Mouse (Mus musculus) lung, adult 18-20 months (tissue): Measurements from ENCODE around the gene Ppp1r1b.
"Not testable (repeated sequence)": the region's sequence is repeated elsewhere in the genome, so short reads cannot be mapped to it uniquely, and the experiment has no call there.

Experiments
- DNase-seq, 2 experiments: peaks; one replicate each; pipeline ENCODE4 v3.0.0; 2022; ENCODE audit warnings: mixed read lengths in 2 of 2

Gene Ppp1r1b

GRCm38 (mm10) chr11:98373244-98373643 is 25.0 kb downstream of the Ppp1r1b start:
- DNase-seq = no peak

GRCm38 (mm10) chr11:98374266-98374665 is 26.1 kb downstream of the Ppp1r1b start:
- DNase-seq = no peak

GRCm38 (mm10) chr11:98376756-98377155 is 28.6 kb downstream of the Ppp1r1b start:
- no peak for DNase-seq

GRCm38 (mm10) chr11:98377787-98378186 is 29.6 kb downstream of the Ppp1r1b start:
- no peak for DNase-seq

GRCm38 (mm10) chr11:98379379-98379778 is 31.2 kb downstream of the Ppp1r1b start:
- no peak for DNase-seq

- DNase-seq = no peak
Measured at GRCm38 (mm10) chr11:98380106-98380505, 31.9 kb downstream of the Ppp1r1b start.

GRCm38 (mm10) chr11:98381651-98382050 is 33.4 kb downstream of the Ppp1r1b start:
- no peak for DNase-seq

GRCm38 (mm10) chr11:98382405-98382804 is 34.2 kb downstream of the Ppp1r1b start:
- not testable (repeated sequence) for DNase-seq

- no peak for DNase-seq
Measured at GRCm38 (mm10) chr11:98383261-98384030, 35.2 kb downstream of the Ppp1r1b start, which contains the start of gene Tcap. Gene Tcap, plus strand, starts transcription at chr11:98383811.

GRCm38 (mm10) chr11:98384216-98384615 is 36.0 kb downstream of the Ppp1r1b start:
- no peak for DNase-seq

GRCm38 (mm10) chr11:98384721-98385637 is 36.8 kb downstream of the Ppp1r1b start:
- peak; percentile 46 to 47 for DNase-seq

- DNase-seq = no peak
Measured at GRCm38 (mm10) chr11:98385638-98386585, 37.7 kb downstream of the Ppp1r1b start, which contains the start of gene Pnmt. Gene Pnmt, plus strand, starts transcription at chr11:98386450.

- DNase-seq = no peak
Measured at GRCm38 (mm10) chr11:98386596-98386995, 38.4 kb downstream of the Ppp1r1b start.

- DNase-seq = no peak
Measured at GRCm38 (mm10) chr11:98387056-98387577, 38.9 kb downstream of the Ppp1r1b start.

GRCm38 (mm10) chr11:98388282-98388681 is 40.1 kb downstream of the Ppp1r1b start:
- peak; percentile 45 to 63 for DNase-seq

- DNase-seq = peak; percentile 56 to 68
Measured at GRCm38 (mm10) chr11:98389221-98389780, 41.1 kb downstream of the Ppp1r1b start.

- DNase-seq = no peak
Measured at GRCm38 (mm10) chr11:98390141-98390540, 41.9 kb downstream of the Ppp1r1b start.

GRCm38 (mm10) chr11:98392034-98392433 is 43.8 kb downstream of the Ppp1r1b start:
- DNase-seq = no peak

- DNase-seq = no peak
Measured at GRCm38 (mm10) chr11:98392645-98393044, 44.4 kb downstream of the Ppp1r1b start.

- peak; percentile 67 to 75 for DNase-seq
Measured at GRCm38 (mm10) chr11:98393317-98393716, 45.1 kb downstream of the Ppp1r1b start.

GRCm38 (mm10) chr11:98394301-98394700 is 46.1 kb downstream of the Ppp1r1b start:
- DNase-seq = no peak

GRCm38 (mm10) chr11:98395041-98395440 is 46.8 kb downstream of the Ppp1r1b start:
- no peak for DNase-seq
